Mouse (Mus musculus) hindbrain, embryonic 16.5 days (tissue): ENCODE measurements around the gene Pip4k2a. TPM values are rescaled to one million over a fixed set of nuclear protein-coding genes. Genes with fewer than 3 reads are reported as not detected.
"Not testable (repeated sequence)": the region's sequence is repeated elsewhere in the genome, so short reads cannot be mapped to it uniquely, and the experiment has no call there.

ENCODE experiments used
- ATAC-seq: fragments of 200-750 bp; cut with Nextera tagmentation; 2 replicates; pipeline ENCODE4 v1.8.0; 2017; ENCODE audit warnings: moderate TSS enrichment, moderate library complexity
- H3K27ac ChIP-seq: fragments of 300-500 bp; sonication (generic); 2 replicates; pipeline ENCODE4 v1.5.1; 2014; ENCODE audit warnings: low read depth, mild to moderate bottlenecking, control low read depth, low read length, moderate library complexity
- H3K27me3 ChIP-seq: fragments of 300-500 bp; sonication (generic); replicated peaks from 2 replicates; pipeline ENCODE4 v1.6.1; 2014; ENCODE audit warnings: low read length; ENCODE audit not compliant: control insufficient read depth, insufficient read depth
- H3K36me3 ChIP-seq: fragments of 300-500 bp; sonication (generic); 2 replicates; pipeline ENCODE4 v1.6.1; 2014; ENCODE audit warnings: mild to moderate bottlenecking, low read length, moderate library complexity, mixed read lengths; ENCODE audit not compliant: control insufficient read depth, insufficient read depth
- H3K4me1 ChIP-seq: fragments of 300-500 bp; sonication (generic); 2 replicates; pipeline ENCODE4 v1.6.1; 2014; ENCODE audit warnings: low read depth, low read length; ENCODE audit not compliant: control insufficient read depth, insufficient read depth
- H3K4me2 ChIP-seq: fragments of 300-500 bp; sonication (generic); 2 replicates; pipeline ENCODE4 v1.6.1; 2014; ENCODE audit warnings: mild to moderate bottlenecking, low read length, control low read depth, moderate library complexity
- H3K4me3 ChIP-seq: fragments of 300-500 bp; sonication (generic); 2 replicates; pipeline ENCODE4 v1.5.1; 2014; ENCODE audit warnings: mild to moderate bottlenecking, low read length, control low read depth, moderate library complexity
- H3K9ac ChIP-seq: fragments of 300-500 bp; sonication (generic); 2 replicates; pipeline ENCODE4 v1.6.1; 2014; ENCODE audit warnings: low read depth, mild to moderate bottlenecking, control low read depth, low read length, moderate library complexity
- H3K9me3 ChIP-seq: fragments of 300-500 bp; sonication (generic); 2 replicates; pipeline ENCODE4 v1.6.1; 2014; ENCODE audit warnings: mild to moderate bottlenecking, low read length, moderate library complexity; ENCODE audit not compliant: control insufficient read depth
- WGBS: fragments of 180-500 bp; shearing (Covaris S2); extraction: QIAGEN DNeasy Blood & Tissue Kit; methylation state at CpG from one replicate; pipeline ENCODE4 v1.1.7; 2014; 5-methylcytosine and 5-hydroxymethylcytosine counted together
- polyA plus RNA-seq: library from polyadenylated mRNA; unstranded; fragments of >200 nt; fragmentation: Nextera tagmentation; extraction: Ambion mirVana; gene quantifications from 2 replicates; pipeline ENCODE4 v1.2.1, GENCODE M21; 2015

The Pip4k2a gene
- polyA plus RNA-seq, 1 experiment from 2014 or later, result 10.2 TPM

DNA sequence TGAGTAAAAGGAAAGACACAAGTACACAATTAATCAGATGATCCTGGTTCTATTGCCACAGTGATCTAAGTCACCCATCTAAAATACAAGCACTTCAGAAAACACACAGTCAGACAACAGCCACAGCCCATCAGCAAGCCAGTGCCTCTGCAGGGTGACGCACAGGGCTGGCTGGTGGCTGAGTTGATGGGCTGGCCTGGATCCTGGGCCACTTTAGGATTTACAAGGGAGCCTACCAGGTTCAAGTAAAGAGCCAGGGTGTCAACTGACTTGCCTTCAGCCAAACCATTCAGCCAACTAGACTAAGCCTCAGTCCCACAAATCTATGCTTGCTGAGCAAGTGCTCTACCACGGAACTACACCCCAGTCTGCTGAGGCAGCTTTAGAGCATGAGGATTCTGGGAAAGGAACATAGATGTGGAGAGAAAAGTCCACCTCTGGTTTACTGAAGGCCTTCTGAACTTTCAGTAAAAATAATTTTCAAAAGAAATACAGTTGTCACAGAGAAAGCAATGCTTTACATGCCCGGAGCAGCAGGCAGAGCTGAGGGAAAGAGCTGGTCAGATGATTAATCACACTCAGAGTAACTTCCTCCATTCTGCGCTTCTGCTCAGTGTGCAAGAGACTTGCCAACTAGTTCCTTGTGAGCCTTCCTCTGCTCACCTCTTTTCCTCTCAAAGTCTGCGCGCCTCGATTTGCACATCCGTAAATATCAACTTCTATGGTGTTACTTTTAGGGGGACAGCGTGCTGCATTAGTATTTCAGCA lies 94.4 kb downstream of the Pip4k2a start:
- no peaks in the 10 kb centered on the region for H3K9me3 ChIP-seq
- H3K4me1 ChIP-seq, result no peaks in the 10 kb centered on the region

DNA sequence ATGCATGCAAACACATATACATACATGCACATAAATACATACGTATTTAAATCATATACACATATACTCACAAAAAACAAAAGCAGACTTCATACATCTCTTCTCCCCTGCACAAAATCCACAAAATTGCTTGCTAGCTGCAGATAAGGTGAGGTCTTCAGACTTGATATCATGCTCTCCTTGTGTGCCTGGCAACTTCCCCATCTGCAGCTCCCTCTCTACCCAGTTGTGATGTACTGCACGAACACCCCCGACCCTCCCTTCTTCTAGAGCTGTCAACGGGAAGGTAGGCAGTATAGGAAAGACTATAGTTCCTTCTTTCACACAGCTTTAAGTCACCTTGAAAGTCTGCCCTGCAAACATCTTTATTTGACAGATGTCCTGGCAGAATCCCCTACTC lies 96.8 kb downstream of the Pip4k2a start:
- no peaks in the 10 kb centered on the region for H3K9me3 ChIP-seq
- H3K9ac ChIP-seq, result no peak overlapping the region
- no peak overlapping the region for H3K4me2 ChIP-seq
- H3K36me3 ChIP-seq, result no peaks in the 10 kb centered on the region
- H3K27me3 ChIP-seq, result no peaks in the 10 kb centered on the region
- H3K4me3 ChIP-seq, result no peak overlapping the region
- no peak overlapping the region for H3K27ac ChIP-seq
- 97% methylated on average over 4 of the region's 4 CpGs for WGBS
- no peaks in the 10 kb centered on the region for H3K4me1 ChIP-seq
- no peak for ATAC-seq

More for the DNA sequence above, 94.4 kb downstream of the Pip4k2a start:
- Histone ChIP-seq H3K27ac (no peak overlapping the region), H3K4me3 (no peak overlapping the region), H3K36me3 (no peaks in the 10 kb centered on the region), H3K27me3 (no peaks in the 10 kb centered on the region), H3K4me2 (no peak overlapping the region), H3K9ac (no peak overlapping the region)
- no peak for ATAC-seq
- WGBS, result 86% methylated on average over 9 of the region's 9 CpGs

DNA sequence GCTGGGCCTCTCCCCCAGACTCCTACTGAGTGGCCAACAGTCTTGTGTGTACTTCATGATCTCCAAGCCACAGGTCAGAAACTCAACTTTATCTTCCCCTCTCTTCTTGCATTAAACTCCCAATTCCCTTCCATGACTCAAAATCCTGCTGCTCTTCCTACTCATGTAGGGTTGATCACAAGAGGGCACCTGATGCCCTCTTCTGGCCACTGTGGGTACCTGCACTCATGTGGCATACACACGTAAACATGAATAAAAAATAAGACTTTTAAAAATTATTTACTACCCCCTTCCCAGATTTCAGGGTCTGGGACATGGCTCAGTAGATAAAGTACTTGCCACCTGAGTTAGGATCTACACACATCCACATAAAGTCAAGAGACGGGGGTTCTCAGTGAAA lies 97.3 kb downstream of the Pip4k2a start:
- Histone ChIP-seq H3K4me1 (no peaks in the 10 kb centered on the region), H3K4me3 (no peak overlapping the region), H3K4me2 (no peak overlapping the region), H3K27ac (no peak overlapping the region), H3K9ac (no peak overlapping the region), H3K9me3 (no peaks in the 10 kb centered on the region), H3K36me3 (no peaks in the 10 kb centered on the region), H3K27me3 (no peaks in the 10 kb centered on the region)
- no peak for ATAC-seq
- WGBS, result 99% methylated on average over 2 of the region's 2 CpGs

DNA sequence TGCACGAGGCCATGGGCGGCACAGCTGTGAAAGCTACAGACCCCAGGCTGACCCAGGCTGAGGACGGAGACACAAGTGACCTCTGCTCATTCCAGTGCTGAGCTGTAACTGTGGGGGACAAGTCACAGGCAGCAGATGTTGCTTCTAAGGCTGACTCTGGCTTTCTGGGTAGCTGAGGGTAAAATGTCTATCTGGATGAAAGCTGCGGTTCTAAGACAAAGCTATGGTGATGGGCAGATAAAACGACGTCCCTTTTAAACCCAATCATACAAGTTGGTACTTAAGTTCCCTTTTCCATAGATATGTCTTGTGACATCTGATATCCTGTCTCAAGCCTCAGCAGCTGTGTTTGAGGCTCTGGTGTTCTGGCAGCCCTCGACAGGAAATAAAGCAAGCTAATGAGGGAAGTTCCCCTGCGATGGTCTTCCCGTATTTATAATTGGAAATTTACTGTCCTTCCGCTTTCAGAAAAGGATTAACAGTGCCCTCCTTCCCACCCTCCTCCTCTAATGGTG lies 100.1 kb downstream of the Pip4k2a start:
- no peak overlapping the region for H3K27ac ChIP-seq
- no peak overlapping the region for H3K4me3 ChIP-seq
- H3K9me3 ChIP-seq, result no peaks in the 10 kb centered on the region
- H3K9ac ChIP-seq, result no peak overlapping the region
- no peaks in the 10 kb centered on the region for H3K4me1 ChIP-seq
- no peaks in the 10 kb centered on the region for H3K36me3 ChIP-seq
- H3K27me3 ChIP-seq, result no peaks in the 10 kb centered on the region
- 51% methylated on average over 10 of the region's 10 CpGs for WGBS
- H3K4me2 ChIP-seq, result no peak overlapping the region
- ATAC-seq, result no peak

DNA sequence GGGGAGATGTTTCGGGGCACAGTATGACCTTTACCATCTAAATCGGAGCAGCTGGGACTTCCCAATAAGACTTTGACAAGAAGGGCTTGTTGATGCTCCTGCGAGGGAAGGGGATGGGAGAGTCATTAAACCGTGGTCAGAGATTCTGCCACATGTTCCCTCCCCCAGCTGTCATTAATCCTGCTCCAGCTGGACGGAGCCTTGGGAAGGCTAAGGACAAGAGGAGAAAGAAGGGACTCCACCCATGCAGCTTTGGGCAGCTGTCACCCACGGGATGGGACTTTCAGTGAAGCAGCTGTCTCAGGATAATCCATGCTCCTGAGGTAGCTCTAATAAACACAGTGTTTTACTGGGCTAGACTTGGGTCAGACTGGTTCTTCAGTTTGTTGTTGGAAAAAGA lies 101.9 kb downstream of the Pip4k2a start:
- Histone ChIP-seq H3K27me3 (no peaks in the 10 kb centered on the region), H3K27ac (no peak overlapping the region), H3K4me1 (no peaks in the 10 kb centered on the region), H3K9me3 (no peaks in the 10 kb centered on the region), H3K4me2 (no peak overlapping the region), H3K36me3 (no peaks in the 10 kb centered on the region), H3K4me3 (no peak overlapping the region), H3K9ac (no peak overlapping the region)
- WGBS, result 44% methylated on average over 6 of the region's 6 CpGs
- ATAC-seq, result no peak

DNA sequence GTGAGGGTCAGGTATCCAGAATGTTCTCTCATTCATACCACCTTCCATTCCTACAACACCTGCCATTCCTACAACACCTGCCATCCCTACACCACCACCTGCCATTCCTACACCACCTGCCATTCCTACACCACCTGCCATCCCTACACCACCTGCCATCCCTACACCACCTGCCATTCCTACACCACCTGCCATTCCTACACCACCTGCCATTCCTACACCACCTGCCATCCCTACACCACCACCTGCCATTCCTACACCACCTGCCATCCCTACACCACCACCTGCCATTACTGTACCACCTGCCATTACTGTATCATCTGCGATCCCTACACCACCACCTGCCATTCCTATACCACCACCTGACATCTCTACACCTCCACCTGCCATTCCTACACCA lies 104.6 kb downstream of the Pip4k2a start:
- H3K36me3 ChIP-seq, H3K27me3 ChIP-seq, H3K4me1 ChIP-seq, H3K4me3 ChIP-seq, H3K9ac ChIP-seq, H3K27ac ChIP-seq, H3K9me3 ChIP-seq, H3K4me2 ChIP-seq, ATAC-seq: not testable (repeated sequence)
- 97% methylated on average over 1 of the region's 1 CpGs for WGBS

DNA sequence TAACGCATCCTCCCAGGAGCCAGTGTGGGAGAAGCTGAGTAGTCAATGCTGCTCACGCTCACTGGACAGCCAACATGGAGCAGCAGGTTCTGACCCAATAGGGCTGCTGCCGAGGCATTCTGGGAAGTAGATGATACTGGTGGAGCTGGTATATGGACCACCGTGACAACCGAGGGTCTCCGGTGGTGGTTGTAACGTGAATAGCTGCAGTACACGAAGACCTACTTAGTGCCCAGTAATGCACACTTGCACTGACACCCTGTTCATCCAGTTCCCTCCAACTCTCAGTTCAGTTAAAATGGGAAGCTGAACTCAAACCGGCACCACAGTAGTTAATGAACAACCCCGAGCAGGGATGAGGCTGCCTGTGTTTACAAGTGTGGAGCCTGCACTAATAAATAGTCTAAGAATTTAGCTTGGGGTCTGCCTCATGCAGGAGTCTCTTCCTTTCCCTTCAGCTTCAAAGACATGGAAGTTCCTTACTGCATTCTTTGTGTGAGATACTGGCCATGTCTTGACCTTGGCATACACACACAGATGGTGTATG lies 105.9 kb downstream of the Pip4k2a start:
- Histone ChIP-seq H3K27ac (no peak overlapping the region), H3K36me3 (no peaks in the 10 kb centered on the region), H3K27me3 (no peaks in the 10 kb centered on the region), H3K9me3 (no peaks in the 10 kb centered on the region), H3K4me1 (no peaks in the 10 kb centered on the region), H3K4me3 (no peak overlapping the region), H3K9ac (no peak overlapping the region), H3K4me2 (no peak overlapping the region)
- 87% methylated on average over 10 of the region's 10 CpGs for WGBS
- ATAC-seq, result no peak

DNA sequence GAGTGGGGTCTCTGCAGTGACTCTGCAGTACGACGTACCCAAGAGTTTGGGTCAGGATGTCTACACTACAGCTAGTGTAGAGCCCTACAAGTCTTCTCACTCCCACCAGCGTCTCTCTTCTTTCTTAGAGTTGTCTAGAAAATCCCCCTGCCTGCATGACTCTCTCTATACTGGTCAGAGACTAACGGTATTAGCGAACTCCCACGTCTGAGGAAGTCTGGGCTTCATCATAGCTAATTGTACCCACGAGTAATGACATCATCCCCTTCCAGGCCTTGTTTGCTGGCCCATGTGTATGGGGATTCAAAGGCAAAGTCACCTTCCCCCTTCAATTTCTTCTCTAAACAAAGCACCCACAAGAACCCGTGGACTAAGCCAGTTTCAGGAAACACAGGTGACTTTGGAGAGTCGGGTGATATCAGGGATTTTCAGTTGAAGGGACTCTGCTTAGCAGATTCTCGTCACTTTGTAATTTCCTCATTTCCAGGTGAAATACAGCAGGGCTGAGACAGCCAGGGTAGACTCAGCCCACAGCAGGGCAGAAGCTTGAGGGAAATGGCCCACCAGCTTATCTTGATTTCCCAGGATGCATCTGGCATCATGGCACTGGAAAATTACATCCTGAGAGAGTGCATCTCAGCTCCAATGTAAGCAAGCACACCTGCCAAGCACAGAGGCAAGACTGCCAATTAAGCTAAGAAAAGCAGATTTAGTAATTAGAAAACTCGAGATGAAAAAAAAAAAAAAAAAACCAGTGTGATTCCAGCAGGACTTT lies 107.5 kb downstream of the Pip4k2a start:
- ATAC-seq, result peak; percentile 75
- Histone ChIP-seq H3K9me3 (no peaks in the 10 kb centered on the region), H3K27ac (peak overlapping the region; percentile 12; the same call in 1 of the 2 replicates), H3K4me2 (no peak overlapping the region), H3K36me3 (no peaks in the 10 kb centered on the region), H3K27me3 (no peaks in the 10 kb centered on the region), H3K4me3 (no peak overlapping the region), H3K9ac (no peak overlapping the region), H3K4me1 (no peaks in the 10 kb centered on the region)
- 72% methylated on average over 11 of the region's 11 CpGs for WGBS

DNA sequence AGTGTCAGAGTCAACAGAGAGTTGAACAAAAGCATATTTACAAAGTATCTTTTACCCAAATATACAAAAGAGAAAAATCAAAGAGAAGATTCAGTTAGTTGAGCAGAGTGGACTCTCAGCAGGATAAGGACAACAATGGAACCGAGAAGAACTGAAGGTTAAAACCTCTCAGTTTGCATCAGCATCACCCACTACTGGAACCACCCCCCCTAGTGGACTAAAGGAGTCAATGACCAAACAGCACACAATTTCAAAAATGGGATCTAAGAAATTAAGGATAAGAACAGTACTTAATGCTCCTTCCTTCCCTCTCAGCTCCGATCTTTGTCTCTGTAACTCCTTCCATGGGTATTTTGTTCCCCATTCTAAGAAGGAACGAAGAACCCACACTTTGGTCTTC lies 113.6 kb downstream of the Pip4k2a start:
- no peak for ATAC-seq
- Histone ChIP-seq H3K9ac (no peak overlapping the region), H3K4me3 (no peak overlapping the region), H3K9me3 (no peaks in the 10 kb centered on the region), H3K36me3 (no peaks in the 10 kb centered on the region), H3K4me2 (no peak overlapping the region), H3K4me1 (no peaks in the 10 kb centered on the region), H3K27ac (no peak overlapping the region), H3K27me3 (no peaks in the 10 kb centered on the region)
- WGBS, result 83% methylated on average over 3 of the region's 3 CpGs
